Mouse (Mus musculus): ENCODE results near the gene Flrt2.
"Not testable (repeated sequence)": the region's sequence is repeated elsewhere in the genome, so short reads cannot be mapped to it uniquely, and the experiment has no call there.

GRCm38 (mm10) chr12:95647179-95647578, 44.8 kb upstream of the Flrt2 start:
- TF ChIP-seq POLR2A (IDR thresholded peaks at IDR 0.05; ENCODE audit: control insufficient read depth, low read depth, low read length); CTCF (IDR thresholded peaks at IDR 0.05; ENCODE audit: control insufficient read depth, insufficient read depth, insufficient replicate concordance, low read depth, low read length): not testable (repeated sequence)

Measured in testis, adult 2 months (tissue).